ENCODE assay signal across 8 mouse cellular contexts in the genomic region with DNA sequence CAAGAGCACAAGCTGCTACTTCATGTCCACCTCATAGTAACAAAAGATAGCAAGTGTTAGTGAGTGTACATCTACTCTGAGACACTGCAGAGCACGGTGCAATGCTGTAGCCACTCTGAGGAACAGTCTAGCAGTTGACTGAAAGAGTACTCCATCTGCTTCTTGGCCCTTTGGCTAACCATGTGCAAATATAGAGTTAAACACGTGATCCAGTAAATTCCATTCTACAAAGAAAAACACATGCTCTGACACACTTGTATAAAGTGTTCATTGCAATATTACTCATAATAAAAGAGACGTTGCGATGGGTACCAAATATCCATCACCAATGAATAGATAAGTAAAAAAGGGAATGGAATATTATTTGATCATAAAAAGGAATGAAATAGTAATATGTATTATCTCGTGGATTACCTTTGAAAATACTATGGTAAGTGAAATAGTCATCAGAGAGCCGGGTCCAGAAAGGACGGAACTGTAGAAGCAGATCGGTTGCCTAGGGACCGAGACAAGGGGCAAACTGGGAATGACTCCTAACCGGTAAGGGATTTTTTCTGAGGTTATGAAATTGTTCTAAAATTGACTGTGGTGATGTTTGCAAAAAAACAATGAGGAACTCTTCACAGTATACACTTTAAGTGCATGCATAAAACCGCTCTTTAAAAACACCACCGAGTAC. TPM values are rescaled to one million over a fixed set of nuclear protein-coding genes. Genes with fewer than 3 reads are reported as not detected.
A peak's percentile ranks its signal among the peaks of the same experiment; 100 is the strongest.
DNase-seq lines count a peak whose midpoint lies in the region; ATAC-seq and TF ChIP-seq lines count a peak whose summit lies in the region.

No protein-coding gene starts in this region.

- ATAC-seq in lung, postnatal 0 days, result no peak
- no peak for ATAC-seq in embryonic facial prominence, embryonic 15.5 days (ENCODE audit: insufficient number of reproducible peaks, low FRiP score, low TSS enrichment, low read depth)
- no peak for ATAC-seq in limb, embryonic 14.5 days (ENCODE audit: low FRiP score, low read depth)
- no peak for ATAC-seq in stomach, embryonic 15.5 days (ENCODE audit: insufficient read depth, low FRiP score, low read depth)

- H3K9me3 ChIP-seq in lung, postnatal 0 days (ENCODE audit: low read length), result no peaks in the 10 kb centered on the region
- H3K9me3 ChIP-seq in embryonic facial prominence, embryonic 15.5 days (replicated peaks), result no peaks in the 10 kb centered on the region
- H3K9me3 ChIP-seq in limb, embryonic 14.5 days (ENCODE audit: control insufficient read depth, low read length), result no peaks in the 10 kb centered on the region
- no peaks in the 10 kb centered on the region for H3K9me3 ChIP-seq in stomach, embryonic 15.5 days

- no peak for TF ChIP-seq POLR2A in limb, embryonic 14.5 days (IDR thresholded peaks at IDR 0.05; ENCODE audit: borderline replicate concordance, extremely low read depth, insufficient read depth, insufficient read length)

- peak overlapping the region; percentile 65 for H3K4me2 ChIP-seq in lung, postnatal 0 days (replicated peaks; ENCODE audit: low read depth, low read length)
- peak overlapping the region; percentile 56 for H3K4me2 ChIP-seq in embryonic facial prominence, embryonic 15.5 days (replicated peaks)
- peak overlapping the region; percentile 49 for H3K4me2 ChIP-seq in limb, embryonic 14.5 days (replicated peaks; ENCODE audit: low read depth, low read length, severe bottlenecking)
- peak overlapping the region; percentile 53 for H3K4me2 ChIP-seq in stomach, embryonic 15.5 days

- H3K4me3 ChIP-seq in lung, postnatal 0 days (ENCODE audit: low read depth, low read length), result peak overlapping the region; percentile 93
- H3K4me3 ChIP-seq in embryonic facial prominence, embryonic 15.5 days (replicated peaks), result peak overlapping the region; percentile 70
- H3K4me3 ChIP-seq in limb, embryonic 14.5 days (replicated peaks; ENCODE audit: low read length), result peak overlapping the region; percentile 94
- peak overlapping the region; percentile 73 for H3K4me3 ChIP-seq in stomach, embryonic 15.5 days (replicated peaks)

- peak; percentile 80 for DNase-seq in lung, postnatal 0 days (ENCODE audit: low spot score)
- no peak for DNase-seq in lung, adult 18-20 months
- no peak for DNase-seq in limb, embryonic 14.5 days (ENCODE audit: low spot score)
- no peak for DNase-seq in gastrocnemius, adult 8-10 months (ENCODE audit: low spot score in 2 of 2)
- no peak for DNase-seq in layer of hippocampus, adult 9-10 months (ENCODE audit: low spot score)
- no peak for DNase-seq in left cerebral cortex, postnatal 4 days

- H3K27ac ChIP-seq in lung, postnatal 0 days (ENCODE audit: low read length), result peak overlapping the region; percentile 100
- H3K27ac ChIP-seq in embryonic facial prominence, embryonic 15.5 days (replicated peaks), result peak overlapping the region; percentile 98; the same call in 1 of the 2 replicates
- H3K27ac ChIP-seq in limb, embryonic 14.5 days (replicated peaks; ENCODE audit: low read depth, low read length), result peak overlapping the region; percentile 98
- 0 out of 2 replicates have a peak overlapping the region, but pooled peaks have one; percentile 97 for H3K27ac ChIP-seq in stomach, embryonic 15.5 days

- no peak for TF ChIP-seq EP300 in lung, postnatal 0 days (IDR thresholded peaks at IDR 0.05)

- WGBS in lung, postnatal 0 days, result 11% methylated on average over 12 of the region's 12 CpGs
- WGBS in embryonic facial prominence, embryonic 15.5 days, result 23% methylated on average over 12 of the region's 12 CpGs
- WGBS in limb, embryonic 14.5 days, result 20% methylated on average over 12 of the region's 12 CpGs
- WGBS in stomach, embryonic 15.5 days, result 23% methylated on average over 12 of the region's 12 CpGs

- peaks cover 4% of the 10 kb centered on the region; the same call in 1 of the 2 replicates for H3K4me1 ChIP-seq in lung, postnatal 0 days (ENCODE audit: insufficient read depth, low read depth, low read length)
- peaks cover 7% of the 10 kb centered on the region for H3K4me1 ChIP-seq in embryonic facial prominence, embryonic 15.5 days
- H3K4me1 ChIP-seq in limb, embryonic 14.5 days (ENCODE audit: control insufficient read depth, insufficient read depth, low read length), result 0 out of 2 replicates have a peak, but pooled peaks cover 6% of the 10 kb centered on the region
- H3K4me1 ChIP-seq in stomach, embryonic 15.5 days, result 0 out of 2 replicates have a peak, but pooled peaks cover 10% of the 10 kb centered on the region

- no peak for TF ChIP-seq CTCF in lung, postnatal 0 days (IDR thresholded peaks at IDR 0.05)

- no peaks in the 10 kb centered on the region for H3K27me3 ChIP-seq in lung, postnatal 0 days (replicated peaks; ENCODE audit: insufficient read depth, low read length)
- no peaks in the 10 kb centered on the region for H3K27me3 ChIP-seq in embryonic facial prominence, embryonic 15.5 days
- no peaks in the 10 kb centered on the region for H3K27me3 ChIP-seq in limb, embryonic 14.5 days (ENCODE audit: control insufficient read depth, insufficient read depth, low read length)
- no peaks in the 10 kb centered on the region for H3K27me3 ChIP-seq in stomach, embryonic 15.5 days (replicated peaks)

- intact Hi-C loops in left cerebral cortex, postnatal 4 days (cut with DNase I), result no loop called here

- no peaks in the 10 kb centered on the region for H3K36me3 ChIP-seq in lung, postnatal 0 days (ENCODE audit: insufficient read depth, low read length)
- H3K36me3 ChIP-seq in embryonic facial prominence, embryonic 15.5 days, result no peaks in the 10 kb centered on the region
- H3K36me3 ChIP-seq in limb, embryonic 14.5 days (ENCODE audit: control insufficient read depth, insufficient read depth, low read length), result no peaks in the 10 kb centered on the region
- no peaks in the 10 kb centered on the region for H3K36me3 ChIP-seq in stomach, embryonic 15.5 days

- peak overlapping the region; percentile 96; the same call in 1 of the 2 replicates for H3K9ac ChIP-seq in lung, postnatal 0 days (replicated peaks; ENCODE audit: low read depth)
- peak overlapping the region; percentile 9; the same call in 1 of the 2 replicates for H3K9ac ChIP-seq in embryonic facial prominence, embryonic 15.5 days
- H3K9ac ChIP-seq in limb, embryonic 14.5 days (ENCODE audit: low read depth, low read length, severe bottlenecking), result peak overlapping the region; percentile 97
- no peak overlapping the region for H3K9ac ChIP-seq in stomach, embryonic 15.5 days

RNA-seq across cellular contexts. Expression of gene Fcho2, which starts 1.5 kb away (rescaled TPM):
- polyA plus RNA-seq in lung, postnatal 0 days (2015; fragmentation: Nextera tagmentation; extraction: Ambion mirVana), result 45.9 and 54.8 TPM in 2 replicates
- polyA plus RNA-seq in embryonic facial prominence, embryonic 15.5 days (2015; fragmentation: Nextera tagmentation; extraction: Ambion mirVana), result 30.5 and 36.0 TPM in 2 replicates
- polyA plus RNA-seq in limb, embryonic 14.5 days (2012; rRNA removed), result 39.2 and 41.6 TPM in 2 replicates
- 25.3 and 30.4 TPM in 2 replicates for polyA plus RNA-seq in limb, embryonic 14.5 days (2014; fragmentation: Nextera tagmentation; extraction: Ambion mirVana)
- polyA plus RNA-seq in stomach, embryonic 15.5 days (2015; fragmentation: Nextera tagmentation; extraction: Ambion mirVana), result 41.6 and 47.8 TPM in 2 replicates
- 10 to 100 TPM; 14.8 to 21.3 (median 19.2) TPM for total RNA-seq in gastrocnemius, adult 8-10 months (2022)
- total RNA-seq in left cerebral cortex, postnatal 4 days (2021), result 10 to 100 TPM; 43.2 to 47.7 TPM
